Mouse (Mus musculus): Measurements from ENCODE around the gene Tmem110. TPM values are rescaled to one million over a fixed set of nuclear protein-coding genes. Genes with fewer than 3 reads are reported as not detected.

Tmem110 gene
- total and polyA plus RNA-seq, 2 experiments, result 3.7 to 8.2 TPM

DNA sequence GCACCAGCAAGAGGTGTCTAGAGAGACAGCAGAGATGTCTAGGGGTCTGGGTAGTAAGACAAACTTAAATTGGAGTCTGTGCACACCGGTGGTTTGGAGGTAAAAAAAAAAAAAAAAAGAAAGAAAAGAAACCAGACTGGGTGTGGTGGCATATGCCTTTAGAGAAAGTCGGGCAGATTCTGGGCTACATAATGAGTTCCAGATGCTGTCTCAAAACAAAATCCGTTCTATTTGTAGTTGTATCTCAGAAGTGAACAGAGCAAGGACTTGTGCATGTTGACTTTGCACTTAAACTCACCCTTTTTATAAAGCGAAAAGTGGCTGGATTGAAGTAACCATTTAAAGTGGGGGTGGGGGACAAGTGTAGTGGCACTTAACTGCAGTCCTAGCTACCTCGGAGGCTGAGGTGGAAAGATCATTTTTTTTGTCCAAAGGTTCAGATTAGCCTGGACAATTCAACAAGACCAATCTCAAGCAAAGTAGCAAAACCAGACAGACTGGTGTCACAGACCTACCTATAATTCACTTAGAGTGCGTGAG, 864 bp upstream of the Tmem110 start:
- Histone ChIP-seq H3K9ac (ENCODE audit: low read depth, low read length) (no peak overlapping the region), H3K27me3 (ENCODE audit: control insufficient read depth, insufficient read depth, low read length) (no peaks in the 10 kb centered on the region), H3K36me3 (ENCODE audit: control insufficient read depth, insufficient read depth, low read length) (peaks cover 7% of the 10 kb centered on the region), H3K4me1 (ENCODE audit: control insufficient read depth, insufficient read depth, low read length) (peaks cover 12% of the 10 kb centered on the region), H3K27ac (replicated peaks; ENCODE audit: insufficient read depth, low read depth, low read length) (no peak overlapping the region), H3K4me3 (ENCODE audit: insufficient read depth, low read depth, low read length) (no peak overlapping the region), H3K79me2 (ENCODE audit: control insufficient read depth, insufficient read depth, low read length) (peaks cover 11% of the 10 kb centered on the region)
- 62% methylated on average over 6 of the region's 6 CpGs for WGBS
- TF ChIP-seq POLR2A (IDR thresholded peaks at IDR 0.05; ENCODE audit: extremely low read depth, insufficient read depth, low read length), result no peak
- TF ChIP-seq CTCF (IDR thresholded peaks at IDR 0.05; ENCODE audit: low read depth, low read length), result no peak
- DNase-seq (ENCODE audit: extremely low read depth, low read depth, low spot score), result no peak

DNA sequence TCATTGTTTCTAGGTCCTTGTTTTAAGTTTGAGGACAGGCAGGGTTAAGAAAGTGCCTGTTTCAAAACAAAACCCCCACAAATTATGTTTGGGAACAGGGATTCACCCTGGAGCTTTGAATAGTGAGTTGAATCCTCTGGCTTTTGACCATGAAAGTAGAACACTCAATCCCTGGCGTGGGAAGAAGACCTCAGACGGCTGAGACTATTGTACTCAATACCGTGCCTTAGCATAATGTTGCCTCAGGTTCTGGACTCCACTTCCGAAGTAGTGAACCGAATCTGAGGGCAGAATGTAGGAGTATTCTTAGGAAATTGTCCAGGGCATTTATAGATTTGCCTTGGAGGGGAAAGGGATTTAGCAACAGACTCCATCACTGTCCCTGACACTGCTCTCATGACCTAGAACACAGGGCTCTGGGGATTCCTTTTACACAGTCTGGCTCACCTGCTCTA, 342 bp upstream of the Tmem110 start:
- peaks cover 11% of the 10 kb centered on the region for H3K79me2 ChIP-seq (ENCODE audit: control insufficient read depth, insufficient read depth, low read length)
- DNase-seq (ENCODE audit: extremely low read depth, low read depth, low spot score), result no peak
- no peaks in the 10 kb centered on the region for H3K27me3 ChIP-seq (ENCODE audit: control insufficient read depth, insufficient read depth, low read length)
- peaks cover 2% of the 10 kb centered on the region for H3K36me3 ChIP-seq (ENCODE audit: control insufficient read depth, insufficient read depth, low read length)
- H3K9ac ChIP-seq (ENCODE audit: low read depth, low read length), result no peak overlapping the region
- peaks cover 14% of the 10 kb centered on the region for H3K4me1 ChIP-seq (ENCODE audit: control insufficient read depth, insufficient read depth, low read length)
- no peak for TF ChIP-seq POLR2A (IDR thresholded peaks at IDR 0.05; ENCODE audit: extremely low read depth, insufficient read depth, low read length)
- no peak for TF ChIP-seq CTCF (IDR thresholded peaks at IDR 0.05; ENCODE audit: low read depth, low read length)
- no peak overlapping the region for H3K27ac ChIP-seq (replicated peaks; ENCODE audit: insufficient read depth, low read depth, low read length)
- no peak overlapping the region for H3K4me3 ChIP-seq (ENCODE audit: insufficient read depth, low read depth, low read length)
- 27% methylated on average over 5 of the region's 5 CpGs for WGBS

DNA sequence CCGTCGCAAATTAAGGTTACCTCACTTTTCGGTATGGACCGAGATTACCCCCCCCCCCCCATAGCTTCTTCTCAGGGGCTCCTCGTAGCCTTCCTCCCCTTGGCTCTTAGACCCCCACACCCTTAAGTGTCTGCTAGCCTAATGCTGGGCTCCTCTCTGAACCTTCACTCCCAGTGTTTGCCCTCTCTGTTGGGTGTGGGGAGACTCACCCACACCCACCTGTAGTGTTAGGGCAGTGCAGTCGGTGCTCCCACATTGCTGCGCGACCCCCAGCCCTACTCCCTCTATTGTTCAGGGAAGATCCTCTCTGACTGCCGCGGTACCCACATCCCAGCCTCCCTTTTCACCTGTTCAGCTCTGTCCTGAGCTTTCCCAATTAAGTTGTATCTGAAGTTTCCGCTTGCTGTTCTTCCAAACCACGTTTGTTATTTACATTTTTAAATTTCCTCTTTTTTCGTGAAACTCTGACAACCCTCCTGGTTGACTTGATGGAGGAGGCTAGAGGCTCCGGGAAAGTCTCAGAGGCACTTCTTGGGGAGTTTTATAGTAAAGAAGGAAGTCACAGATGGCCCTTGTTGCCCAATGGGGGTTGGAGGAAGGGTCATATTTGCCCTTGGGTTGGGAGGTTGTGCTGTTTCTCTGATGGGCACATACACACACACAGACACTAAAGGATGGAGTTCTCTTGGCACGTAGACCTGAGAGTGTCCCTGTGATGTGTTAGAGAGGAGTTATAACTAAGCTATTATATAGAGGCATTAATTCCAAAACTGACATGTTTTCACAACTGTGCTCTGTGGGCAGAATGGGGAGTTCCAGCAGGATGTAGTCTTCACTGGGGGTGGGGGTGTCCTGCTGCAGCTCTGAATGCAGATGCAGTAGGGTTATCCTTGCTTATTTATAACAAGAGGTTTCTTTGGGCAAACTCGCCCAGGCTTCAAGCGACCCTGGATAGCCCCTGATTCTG, 1.1 kb downstream of the Tmem110 start:
- Histone ChIP-seq H3K36me3 (ENCODE audit: control insufficient read depth, insufficient read depth, low read length) (no peaks in the 10 kb centered on the region), H3K4me3 (ENCODE audit: insufficient read depth, low read depth, low read length) (peak overlapping the region; percentile 96), H3K79me2 (ENCODE audit: control insufficient read depth, insufficient read depth, low read length) (peaks cover 21% of the 10 kb centered on the region), H3K9ac (ENCODE audit: low read depth, low read length) (peak overlapping the region; percentile 95), H3K27me3 (ENCODE audit: control insufficient read depth, insufficient read depth, low read length) (no peaks in the 10 kb centered on the region), H3K4me1 (ENCODE audit: control insufficient read depth, insufficient read depth, low read length) (peaks cover 13% of the 10 kb centered on the region), H3K27ac (replicated peaks; ENCODE audit: insufficient read depth, low read depth, low read length) (no peak overlapping the region)
- no peak for TF ChIP-seq CTCF (IDR thresholded peaks at IDR 0.05; ENCODE audit: low read depth, low read length)
- TF ChIP-seq POLR2A (IDR thresholded peaks at IDR 0.05; ENCODE audit: extremely low read depth, insufficient read depth, low read length), result no peak
- 21% methylated on average over 17 of the region's 17 CpGs for WGBS
- no peak for DNase-seq (ENCODE audit: extremely low read depth, low read depth, low spot score)

DNA sequence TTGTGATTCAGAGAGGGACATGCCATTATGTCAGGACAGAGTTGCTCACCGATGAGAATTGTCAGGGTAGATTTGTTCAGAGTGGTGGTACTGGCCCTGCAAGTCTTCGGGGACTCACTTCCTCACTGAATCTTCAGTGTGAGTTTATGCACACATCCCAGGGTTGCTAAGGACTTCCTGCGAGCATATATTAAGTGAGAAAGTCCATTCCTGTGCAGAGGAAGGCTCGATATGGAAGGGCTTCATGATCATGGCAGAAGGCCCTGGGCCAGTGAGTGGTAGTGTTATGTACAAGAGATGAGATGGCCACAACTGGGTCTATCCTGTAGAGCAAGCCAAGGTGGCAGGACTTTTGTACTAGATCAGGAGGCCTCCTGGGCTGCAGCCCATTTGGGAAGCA, 2.1 kb downstream of the Tmem110 start:
- H3K4me3 ChIP-seq (ENCODE audit: insufficient read depth, low read depth, low read length), result no peak overlapping the region
- H3K27ac ChIP-seq (replicated peaks; ENCODE audit: insufficient read depth, low read depth, low read length), result no peak overlapping the region
- no peaks in the 10 kb centered on the region for H3K27me3 ChIP-seq (ENCODE audit: control insufficient read depth, insufficient read depth, low read length)
- DNase-seq (ENCODE audit: extremely low read depth, low read depth, low spot score), result peak; percentile 47
- H3K79me2 ChIP-seq (ENCODE audit: control insufficient read depth, insufficient read depth, low read length), result peaks cover 24% of the 10 kb centered on the region
- TF ChIP-seq CTCF (IDR thresholded peaks at IDR 0.05; ENCODE audit: low read depth, low read length), result no peak
- no peak overlapping the region for H3K9ac ChIP-seq (ENCODE audit: low read depth, low read length)
- peaks cover 13% of the 10 kb centered on the region for H3K4me1 ChIP-seq (ENCODE audit: control insufficient read depth, insufficient read depth, low read length)
- 60% methylated on average over 4 of the region's 4 CpGs for WGBS
- H3K36me3 ChIP-seq (ENCODE audit: control insufficient read depth, insufficient read depth, low read length), result no peaks in the 10 kb centered on the region

- H3K36me3 ChIP-seq (ENCODE audit: control insufficient read depth, insufficient read depth, low read length), result no peaks in the 10 kb centered on the region
- H3K27me3 ChIP-seq (ENCODE audit: control insufficient read depth, insufficient read depth, low read length), result no peaks in the 10 kb centered on the region
- no peak overlapping the region; the same call in 1 of the 2 replicates for H3K9ac ChIP-seq (ENCODE audit: low read depth, low read length)
- DNase-seq (ENCODE audit: extremely low read depth, low read depth, low spot score), result peak; percentile 28
- H3K4me3 ChIP-seq (ENCODE audit: insufficient read depth, low read depth, low read length), result no peak overlapping the region
- 69% methylated on average over 4 of the region's 4 CpGs for WGBS
- TF ChIP-seq POLR2A (IDR thresholded peaks at IDR 0.05; ENCODE audit: extremely low read depth, insufficient read depth, low read length) (no peak), CTCF (IDR thresholded peaks at IDR 0.05; ENCODE audit: low read depth, low read length) (no peak)
- peaks cover 13% of the 10 kb centered on the region for H3K4me1 ChIP-seq (ENCODE audit: control insufficient read depth, insufficient read depth, low read length)
- H3K27ac ChIP-seq (replicated peaks; ENCODE audit: insufficient read depth, low read depth, low read length), result peak overlapping the region; percentile 58
- peaks cover 24% of the 10 kb centered on the region for H3K79me2 ChIP-seq (ENCODE audit: control insufficient read depth, insufficient read depth, low read length)
Observed at GRCm38 (mm10) chr14:30828077-30828476, 2.7 kb downstream of the Tmem110 start.

Measured in liver, adult 2 months (tissue).